Mouse (Mus musculus): ENCODE measurements at regions not wholly inside any gene's neighbourhood (a gene's known extent, or its start where the extent isn't known, plus 50 kb on each side); places are given as distances from the start of the nearest gene placed in this dataset.
A peak's percentile ranks its signal among the peaks of the same experiment; 100 is the strongest.

- no peak for ATAC-seq (ENCODE audit: insufficient number of reproducible peaks, low FRiP score, low TSS enrichment)
These were observed 55.3 kb upstream of the Plcb1 start for GRCm38 (mm10) chr2:134730547-134730946.

- ATAC-seq (ENCODE audit: insufficient number of reproducible peaks, low FRiP score, low TSS enrichment), result peak; percentile 64; the same call in 1 of the 2 replicates
These were observed 59.2 kb upstream of the Plcb1 start for GRCm38 (mm10) chr2:134726713-134727112.

GRCm38 (mm10) chr2:134724071-134724470 lies 61.8 kb upstream of the Plcb1 start:
- ATAC-seq (ENCODE audit: insufficient number of reproducible peaks, low FRiP score, low TSS enrichment), result no peak

DNA sequence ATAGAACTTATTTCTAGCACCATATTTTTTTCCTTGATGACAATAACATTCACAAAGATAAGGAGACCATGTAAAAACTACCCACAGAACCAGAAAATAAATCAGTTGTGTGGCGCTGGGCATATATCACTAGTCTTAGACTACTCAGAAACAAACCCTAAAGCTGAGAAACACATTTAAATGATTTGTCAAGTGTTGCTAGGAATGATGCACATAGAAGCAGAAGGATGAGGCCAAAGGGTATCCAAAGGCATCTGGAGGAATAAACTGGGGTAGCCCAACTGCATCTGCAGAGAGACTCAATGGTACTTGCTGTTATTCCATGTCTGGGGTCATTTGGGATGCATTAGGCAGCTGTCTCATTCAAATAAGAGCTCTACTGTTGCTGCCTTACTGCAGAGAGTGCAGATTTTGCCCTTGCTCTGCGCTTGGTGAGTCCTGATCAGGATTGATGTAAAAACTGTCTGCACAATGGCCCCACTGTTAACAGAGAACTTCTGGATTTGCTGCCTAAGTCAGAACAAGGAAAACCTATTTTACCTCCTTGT lies 68.0 kb upstream of the Plcb1 start:
- ATAC-seq (ENCODE audit: insufficient number of reproducible peaks, low FRiP score, low TSS enrichment), result no peak

- no peak for ATAC-seq (ENCODE audit: insufficient number of reproducible peaks, low FRiP score, low TSS enrichment)
These were observed 69.3 kb upstream of the Plcb1 start for GRCm38 (mm10) chr2:134716531-134716930.

DNA sequence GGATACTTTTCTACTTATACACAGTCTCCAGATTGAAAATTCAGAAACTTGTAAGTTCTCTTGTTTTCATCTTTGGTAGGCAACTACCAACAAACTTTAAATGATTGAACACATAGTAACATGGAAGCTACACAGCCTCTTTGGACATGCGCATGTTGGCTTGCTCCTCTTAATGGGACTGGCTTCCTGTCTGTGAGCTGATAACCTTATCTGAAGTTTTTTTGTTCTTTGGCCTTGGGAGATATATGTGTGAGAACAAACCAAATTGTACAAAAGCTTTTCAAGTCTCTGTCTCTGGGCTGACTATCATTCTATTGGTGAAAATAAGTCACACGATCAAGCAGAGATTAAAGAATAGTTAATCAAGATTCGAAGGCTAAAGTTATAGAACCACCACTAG lies 70.1 kb upstream of the Tmx4 start:
- no peak for ATAC-seq (ENCODE audit: insufficient number of reproducible peaks, low FRiP score, low TSS enrichment)

DNA sequence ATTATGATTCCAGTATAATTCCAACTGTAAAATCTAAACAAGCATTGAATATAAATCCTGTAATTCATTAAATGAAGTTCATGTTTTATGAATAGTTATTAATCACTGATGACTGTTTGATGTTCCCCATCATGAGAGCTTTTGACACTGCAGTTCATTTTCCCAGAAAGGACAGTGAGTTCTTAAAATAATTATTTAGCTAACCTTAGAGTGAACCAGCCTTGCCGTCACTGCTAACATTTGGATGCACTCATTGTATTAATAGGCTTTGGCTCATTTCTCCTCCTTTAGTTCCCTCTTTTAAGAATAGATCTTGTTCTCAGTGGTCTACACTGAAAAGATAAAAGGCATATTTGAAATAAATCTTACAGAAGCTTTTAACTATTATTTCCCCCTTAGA lies 64.8 kb upstream of the Tmx4 start:
- ATAC-seq (ENCODE audit: insufficient number of reproducible peaks, low FRiP score, low TSS enrichment), result no peak

GRCm38 (mm10) chr2:134703067-134703466 lies 59.1 kb upstream of the Tmx4 start:
- no peak for ATAC-seq (ENCODE audit: insufficient number of reproducible peaks, low FRiP score, low TSS enrichment)

DNA sequence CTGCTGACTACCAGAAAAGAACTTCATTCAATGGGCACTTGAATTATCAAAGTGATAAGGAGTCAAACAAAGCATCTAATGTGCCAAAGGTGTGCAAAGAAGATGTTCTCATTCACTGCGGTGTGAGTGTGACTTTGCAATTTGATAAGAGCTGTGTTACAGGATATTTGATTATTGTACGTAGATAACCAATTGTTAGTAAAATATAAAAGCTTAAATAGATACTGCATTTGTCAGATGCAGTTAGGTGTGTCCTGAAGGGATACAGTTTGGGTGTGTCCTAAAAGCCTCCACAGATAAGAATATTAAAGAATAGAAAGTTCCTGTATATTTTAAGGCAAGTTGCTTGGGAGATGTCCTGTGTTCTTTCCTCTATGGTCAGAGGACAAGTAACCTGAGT lies 53.5 kb upstream of the Tmx4 start:
- no peak for ATAC-seq (ENCODE audit: insufficient number of reproducible peaks, low FRiP score, low TSS enrichment)

- ATAC-seq (ENCODE audit: insufficient number of reproducible peaks, low FRiP score, low TSS enrichment), result no peak
These were observed 52.4 kb upstream of the Tmx4 start for GRCm38 (mm10) chr2:134696394-134696793.

Data from cerebellum, adult (tissue).